Mouse (Mus musculus) midbrain, embryonic 13.5 days (tissue): ENCODE data around the gene Smtnl2. TPM values are rescaled to one million over a fixed set of nuclear protein-coding genes. Genes with fewer than 3 reads are reported as not detected.
A peak's percentile ranks its signal among the peaks of the same experiment; 100 is the strongest.
"Not testable (repeated sequence)": the region's sequence is repeated elsewhere in the genome, so short reads cannot be mapped to it uniquely, and the experiment has no call there.

Experiments used
- ATAC-seq: fragments of 200-750 bp; cut with Nextera tagmentation; 2 replicates; pipeline ENCODE4 v1.8.0; 2017; ENCODE audit warnings: mild to moderate bottlenecking, moderate TSS enrichment, moderate library complexity
- H3K27ac ChIP-seq: fragments of 300-500 bp; sonication (generic); 2 replicates; pipeline ENCODE4 v1.5.1; 2015; ENCODE audit warnings: inconsistent platforms, mild to moderate bottlenecking, moderate library complexity
- H3K27me3 ChIP-seq: fragments of 300-500 bp; sonication (generic); 2 replicates; pipeline ENCODE4 v1.6.1; 2015; ENCODE audit warnings: mild to moderate bottlenecking, inconsistent platforms
- H3K36me3 ChIP-seq: fragments of 300-500 bp; sonication (generic); 2 replicates; pipeline ENCODE4 v1.6.1; 2015; ENCODE audit warnings: mild to moderate bottlenecking, inconsistent platforms
- H3K4me1 ChIP-seq: fragments of 300-500 bp; sonication (generic); replicated peaks from 2 replicates; pipeline ENCODE4 v1.6.1; 2015; ENCODE audit warnings: inconsistent platforms
- H3K4me2 ChIP-seq: fragments of 300-500 bp; sonication (generic); replicated peaks from 2 replicates; pipeline ENCODE4 v1.6.1; 2015; ENCODE audit warnings: moderate library complexity, mild to moderate bottlenecking, inconsistent platforms
- H3K4me3 ChIP-seq: fragments of 300-500 bp; sonication (generic); replicated peaks from 2 replicates; pipeline ENCODE4 v1.5.1; 2015; ENCODE audit warnings: mild to moderate bottlenecking, inconsistent platforms
- H3K9ac ChIP-seq: fragments of 300-500 bp; sonication (generic); replicated peaks from 2 replicates; pipeline ENCODE4 v1.6.1; 2015; ENCODE audit warnings: mild to moderate bottlenecking, inconsistent platforms
- H3K9me3 ChIP-seq: fragments of 300-500 bp; sonication (generic); 2 replicates; pipeline ENCODE4 v1.6.1; 2016; ENCODE audit warnings: mild to moderate bottlenecking, inconsistent platforms
- WGBS: fragments of 180-500 bp; shearing (Covaris S2); methylation state at CpG from one replicate; pipeline ENCODE4 v1.1.7; 2015; 5-methylcytosine and 5-hydroxymethylcytosine counted together
- microRNA-seq: library from miRNA; unstranded; fragments of <30 nt; microRNA quantifications from one replicate; pipeline ENCODE4, GENCODE M21; 2016
- polyA plus RNA-seq: library from polyadenylated mRNA; unstranded; fragments of >200 nt; fragmentation: Nextera tagmentation; extraction: Ambion mirVana; gene quantifications from 2 replicates; pipeline ENCODE4 v1.2.1, GENCODE M21; 2015

Gene Smtnl2
- polyA plus RNA-seq, 1 experiment from 2014 or later, result 3.2 TPM

DNA sequence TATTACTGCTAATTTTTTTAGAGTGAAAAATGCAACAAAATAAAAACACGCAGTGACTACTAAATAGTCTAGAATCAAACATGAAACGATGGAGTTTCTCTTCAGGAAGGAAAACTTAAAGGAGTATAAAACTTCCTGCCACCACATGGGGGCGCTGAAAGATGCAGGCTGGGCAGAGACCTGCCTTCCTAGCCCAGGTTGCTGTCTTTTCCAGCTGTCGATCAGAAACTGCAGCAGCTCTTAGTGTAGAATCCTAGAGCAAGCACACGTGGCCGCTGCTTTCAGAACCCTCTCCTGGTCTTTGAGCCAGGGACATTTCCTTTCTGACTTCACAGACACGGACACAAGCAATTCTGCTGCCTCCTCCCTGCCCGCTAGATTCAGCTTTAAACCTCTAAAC lies 67.6 kb downstream of the Smtnl2 start:
- no peak overlapping the region for H3K4me2 ChIP-seq
- no peak for ATAC-seq
- peaks cover 3% of the 10 kb centered on the region for H3K4me1 ChIP-seq
- 0 out of 2 replicates have a peak, but pooled peaks cover 4% of the 10 kb centered on the region for H3K9me3 ChIP-seq
- 29% methylated on average over 8 of the region's 8 CpGs for WGBS
- no peaks in the 10 kb centered on the region for H3K27me3 ChIP-seq
- H3K9ac ChIP-seq, result no peak overlapping the region
- no peak overlapping the region for H3K27ac ChIP-seq
- H3K4me3 ChIP-seq, result no peak overlapping the region
- no peaks in the 10 kb centered on the region for H3K36me3 ChIP-seq

DNA sequence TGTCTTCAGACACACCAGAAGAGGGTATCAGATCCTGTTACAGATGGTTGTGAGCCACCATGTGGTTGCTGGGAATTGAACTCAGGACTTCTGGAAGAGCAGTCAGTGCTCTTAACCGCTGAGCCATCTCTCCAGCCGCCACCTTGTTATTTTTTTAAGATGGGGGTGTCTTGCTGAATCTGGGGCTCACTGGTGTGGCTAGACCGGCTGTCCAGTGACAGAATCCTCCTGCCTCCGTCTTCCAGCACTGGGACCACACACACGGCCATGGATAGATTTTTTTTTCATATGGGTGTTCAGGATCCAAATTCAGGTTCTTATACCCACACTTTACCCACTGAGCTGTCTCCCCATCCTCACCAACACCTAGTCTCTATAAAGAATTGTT lies 68.3 kb downstream of the Smtnl2 start:
- H3K9me3 ChIP-seq, H3K27ac ChIP-seq, H3K36me3 ChIP-seq, H3K9ac ChIP-seq, H3K4me3 ChIP-seq, H3K4me2 ChIP-seq, H3K4me1 ChIP-seq, ATAC-seq, H3K27me3 ChIP-seq: not testable (repeated sequence)
- 92% methylated on average over 5 of the region's 5 CpGs for WGBS

- peak overlapping the region; percentile 26; the same call in 1 of the 2 replicates for H3K4me2 ChIP-seq
- no peak overlapping the region for H3K27ac ChIP-seq
- peak; percentile 88 for ATAC-seq
- H3K9ac ChIP-seq, result no peak overlapping the region
- H3K27me3 ChIP-seq, result no peaks in the 10 kb centered on the region
- peaks cover 12% of the 10 kb centered on the region for H3K4me1 ChIP-seq
- H3K9me3 ChIP-seq, result 0 out of 2 replicates have a peak, but pooled peaks cover 4% of the 10 kb centered on the region
- no peak overlapping the region for H3K4me3 ChIP-seq
- no peaks in the 10 kb centered on the region for H3K36me3 ChIP-seq
- 14% methylated on average over 7 of the region's 7 CpGs for WGBS
Measured at GRCm38 (mm10) chr11:72342549-72343237, 68.8 kb downstream of the Smtnl2 start.

DNA sequence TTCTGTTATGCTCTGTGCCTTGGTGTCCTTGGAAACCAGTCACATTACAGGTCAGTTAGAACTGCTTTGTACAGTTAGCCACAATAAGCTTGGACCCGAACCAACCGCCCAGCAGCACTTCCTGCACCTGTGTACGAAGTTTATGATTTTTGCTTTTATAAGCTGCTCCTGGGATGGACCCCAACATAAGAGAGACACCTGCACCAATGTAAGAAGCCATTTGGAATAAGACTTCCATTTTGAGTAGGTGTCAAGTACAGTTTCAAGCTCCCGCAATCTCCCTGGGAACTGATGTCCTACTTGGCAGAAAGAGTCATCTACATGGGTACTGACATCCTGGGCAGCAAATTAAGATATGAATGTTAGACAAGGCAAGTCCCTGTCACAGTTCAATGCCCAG lies 71.8 kb downstream of the Smtnl2 start:
- Histone ChIP-seq H3K4me2 (no peak overlapping the region), H3K9ac (no peak overlapping the region), H3K9me3 (no peaks in the 10 kb centered on the region), H3K27me3 (no peaks in the 10 kb centered on the region), H3K27ac (no peak overlapping the region), H3K36me3 (no peaks in the 10 kb centered on the region), H3K4me1 (peaks cover 12% of the 10 kb centered on the region), H3K4me3 (no peak overlapping the region)
- no peak for ATAC-seq
- 75% methylated on average over 4 of the region's 4 CpGs for WGBS

Small RNA genes lying within 50 kb of the gene (microRNA-seq; reads per million reads assigned to microRNA genes)
- not detected for gene Mir6338

Other genes with a start within 250 kb of the Smtnl2 start
- gene Gm43951, start 204.9 kb downstream of the Smtnl2 start, polyA plus RNA-seq, result 1.6 and 1.9 TPM in 2 replicates
- gene 4933427D14Rik, start 204.3 kb downstream of the Smtnl2 start, polyA plus RNA-seq, result 27.9 and 31.0 TPM in 2 replicates
- gene Txndc17, start 204.2 kb downstream of the Smtnl2 start, polyA plus RNA-seq, result 152 and 160 TPM in 2 replicates
- gene Med31, start 196.1 kb downstream of the Smtnl2 start, polyA plus RNA-seq, result 66.7 and 72.9 TPM in 2 replicates
- gene Slc13a5, start 144.5 kb downstream of the Smtnl2 start, polyA plus RNA-seq, result 0.69 and 0.93 TPM in 2 replicates
- 1.6 and 1.9 TPM in 2 replicates for gene Xaf1, start 110.1 kb downstream of the Smtnl2 start, polyA plus RNA-seq
- gene Fbxo39, start 97.3 kb downstream of the Smtnl2 start, polyA plus RNA-seq, result not detected in 2 replicates
- 6.4 and 6.8 TPM in 2 replicates for gene Tekt1, start 49.3 kb downstream of the Smtnl2 start, polyA plus RNA-seq
- not detected in 2 replicates for gene Ggt6, start 23.8 kb upstream of the Smtnl2 start, polyA plus RNA-seq
- gene Mybbp1a, start 29.6 kb upstream of the Smtnl2 start, polyA plus RNA-seq, result 84.6 and 86.2 TPM in 2 replicates
- 6.4 and 7.8 TPM in 2 replicates for gene Spns2, start 78.2 kb upstream of the Smtnl2 start, polyA plus RNA-seq
- gene Spns3, start 138.8 kb upstream of the Smtnl2 start, polyA plus RNA-seq, result 0.10 TPM in 1 of 2 replicates, not detected in the other
- 106 and 109 TPM in 2 replicates for gene Ube2g1, start 195.6 kb upstream of the Smtnl2 start, polyA plus RNA-seq